29 mouse cellular contexts compared by ENCODE assay signal in the genomic region with DNA sequence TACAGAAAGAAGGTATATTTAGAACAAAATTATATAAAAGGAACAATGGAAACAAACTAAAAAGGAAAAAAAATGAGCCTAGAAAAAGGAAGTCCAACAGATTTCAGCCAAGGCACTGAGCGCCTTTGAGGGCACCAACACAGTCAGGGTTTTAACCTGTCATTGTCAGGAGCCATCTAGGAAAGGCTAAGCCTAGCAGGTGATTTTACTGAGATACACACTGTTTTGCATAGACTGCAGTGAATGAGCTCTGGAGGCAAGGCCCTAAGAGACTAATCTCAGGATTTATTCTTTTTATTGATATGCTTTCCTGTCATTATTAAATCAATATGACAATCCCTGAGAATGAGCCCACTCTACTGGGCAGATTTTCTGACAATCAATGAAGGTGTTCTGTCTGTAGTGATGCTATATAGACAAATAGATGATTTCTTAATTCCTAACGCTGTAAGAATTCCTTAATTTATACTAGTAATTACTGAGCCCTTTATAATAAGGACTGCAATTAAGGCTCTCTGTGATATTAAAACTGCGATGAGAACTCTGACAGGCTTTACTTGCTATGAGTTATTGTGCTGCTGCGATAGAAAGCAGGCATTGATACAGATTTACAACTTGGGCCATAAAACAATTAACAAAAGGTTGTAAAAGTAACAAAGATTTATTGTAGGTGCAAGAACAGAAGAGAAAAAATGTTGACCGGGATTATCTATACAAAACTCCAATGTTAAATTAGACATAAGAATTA.
DNase-seq lines count a peak whose midpoint lies in the region; ATAC-seq and TF ChIP-seq lines count a peak whose summit lies in the region.
"Had no signal": no experiment of that assay in that cellular context is flagged by ENCODE, and none has a peak within 500 bp of the region (broad histone marks: within the 10 kb centered on the region; RNA-seq: fewer than 3 reads in every experiment).

No protein-coding gene starts in this region.

- no peak overlapping the region for H3K4me3 ChIP-seq in intestine, embryonic 15.5 days (replicated peaks)
- H3K4me3 ChIP-seq in intestine, postnatal 0 days (ENCODE audit: low read depth, low read length), result no peak overlapping the region
- H3K4me3 ChIP-seq in neural tube, embryonic 13.5 days, result no peak overlapping the region
- H3K4me3 ChIP-seq in neural tube, embryonic 15.5 days (replicated peaks), result no peak overlapping the region
- H3K4me3 ChIP-seq: embryonic facial prominence, embryonic 13.5 days; embryonic facial prominence, embryonic 15.5 days; erythroblast, embryonic 14.5 days; forebrain, embryonic 10.5 days; forebrain, embryonic 12.5 days had no signal

- 35% methylated on average over 5 of the region's 5 CpGs for WGBS in intestine, embryonic 15.5 days
- WGBS in intestine, postnatal 0 days, result 27% methylated on average over 5 of the region's 5 CpGs
- WGBS in neural tube, embryonic 13.5 days, result 16% methylated on average over 5 of the region's 5 CpGs
- WGBS in large intestine, adult 2 months, result 22% methylated on average over 5 of the region's 5 CpGs
- 15% methylated on average over 5 of the region's 5 CpGs for WGBS in neural tube, embryonic 15.5 days

- H3K9ac ChIP-seq in intestine, embryonic 15.5 days, result no peak overlapping the region
- no peak overlapping the region for H3K9ac ChIP-seq in intestine, postnatal 0 days (ENCODE audit: low read depth, low read length)
- H3K9ac ChIP-seq in neural tube, embryonic 13.5 days, result no peak overlapping the region
- no peak overlapping the region for H3K9ac ChIP-seq in neural tube, embryonic 15.5 days (replicated peaks)
- H3K9ac ChIP-seq: embryonic facial prominence, embryonic 13.5 days; embryonic facial prominence, embryonic 15.5 days; forebrain, embryonic 12.5 days had no signal

- H3K36me3 ChIP-seq in intestine, embryonic 15.5 days, result no peaks in the 10 kb centered on the region
- no peaks in the 10 kb centered on the region for H3K36me3 ChIP-seq in intestine, postnatal 0 days (ENCODE audit: control insufficient read depth, insufficient read depth)
- H3K36me3 ChIP-seq in neural tube, embryonic 13.5 days, result no peaks in the 10 kb centered on the region
- no peaks in the 10 kb centered on the region for H3K36me3 ChIP-seq in neural tube, embryonic 15.5 days
- H3K36me3 ChIP-seq: embryonic facial prominence, embryonic 13.5 days; embryonic facial prominence, embryonic 15.5 days; forebrain, embryonic 10.5 days; forebrain, embryonic 12.5 days; G1E had no signal

- TF ChIP-seq CTCF in intestine, postnatal 0 days (IDR thresholded peaks at IDR 0.05; ENCODE audit: low read depth), result no peak

- H3K27ac ChIP-seq in intestine, embryonic 15.5 days, result no peak overlapping the region
- H3K27ac ChIP-seq in intestine, postnatal 0 days (ENCODE audit: low read depth, low read length), result no peak overlapping the region
- no peak overlapping the region; the same call in 1 of the 2 replicates for H3K27ac ChIP-seq in neural tube, embryonic 13.5 days (replicated peaks)
- no peak overlapping the region for H3K27ac ChIP-seq in neural tube, embryonic 15.5 days (replicated peaks)
- H3K27ac ChIP-seq: embryonic facial prominence, embryonic 13.5 days; embryonic facial prominence, embryonic 15.5 days; forebrain, embryonic 10.5 days; forebrain, embryonic 12.5 days had no signal

- no peaks in the 10 kb centered on the region for H3K27me3 ChIP-seq in intestine, embryonic 15.5 days (replicated peaks)
- H3K27me3 ChIP-seq in intestine, postnatal 0 days (replicated peaks; ENCODE audit: control insufficient read depth, insufficient read depth, low read length), result no peaks in the 10 kb centered on the region
- no peaks in the 10 kb centered on the region for H3K27me3 ChIP-seq in neural tube, embryonic 13.5 days
- no peaks in the 10 kb centered on the region for H3K27me3 ChIP-seq in neural tube, embryonic 15.5 days (replicated peaks)
- H3K27me3 ChIP-seq: CH12.LX; embryonic facial prominence, embryonic 13.5 days; embryonic facial prominence, embryonic 15.5 days; forebrain, embryonic 12.5 days; Patski had no signal

- H3K4me1 ChIP-seq in intestine, embryonic 15.5 days (replicated peaks), result no peaks in the 10 kb centered on the region
- H3K4me1 ChIP-seq in intestine, postnatal 0 days (replicated peaks; ENCODE audit: control insufficient read depth, insufficient read depth, low read length), result no peaks in the 10 kb centered on the region
- peaks cover 19% of the 10 kb centered on the region for H3K4me1 ChIP-seq in neural tube, embryonic 13.5 days (replicated peaks)
- peaks cover 13% of the 10 kb centered on the region for H3K4me1 ChIP-seq in neural tube, embryonic 15.5 days
- H3K4me1 ChIP-seq: embryonic facial prominence, embryonic 15.5 days had no signal

- H3K9me3 ChIP-seq in intestine, embryonic 15.5 days, result no peaks in the 10 kb centered on the region
- no peaks in the 10 kb centered on the region for H3K9me3 ChIP-seq in intestine, postnatal 0 days (ENCODE audit: control insufficient read depth)
- H3K9me3 ChIP-seq in neural tube, embryonic 13.5 days, result no peaks in the 10 kb centered on the region
- no peaks in the 10 kb centered on the region for H3K9me3 ChIP-seq in neural tube, embryonic 15.5 days (replicated peaks)
- H3K9me3 ChIP-seq: embryonic facial prominence, embryonic 13.5 days; embryonic facial prominence, embryonic 15.5 days; forebrain, embryonic 10.5 days; forebrain, embryonic 12.5 days; G1E had no signal

- DNase-seq in neural tube, embryonic 10.5 days (ENCODE audit: extremely low spot score, low spot score), result no peak
- DNase-seq in large intestine, adult 2 months (ENCODE audit: low read depth, low spot score), result peak; percentile 8
- no peak for DNase-seq in layer of hippocampus, adult 9-10 months (ENCODE audit: low spot score)
- DNase-seq in ovary, postnatal 14 days (ENCODE audit: low spot score), result no peak
- DNase-seq: adrenal gland, adult 8-10 months; adrenal gland, postnatal 14 days; adrenal gland, postnatal 36 days; B cell, adult 2 months; cerebellum, adult 11 months; cerebellum, adult 18-20 months; cerebellum, adult 8-10 months; cerebellum, adult 9-11 months; cerebellum, postnatal 36 days; embryo, embryonic 11 days had no signal

- ATAC-seq in intestine, embryonic 15.5 days, result peak; percentile 87
- no peak for ATAC-seq in intestine, postnatal 0 days
- ATAC-seq in neural tube, embryonic 13.5 days (ENCODE audit: low read depth), result peak; percentile 53; the same call in 1 of the 2 replicates
- ATAC-seq in neural tube, embryonic 15.5 days (ENCODE audit: low FRiP score), result peak; percentile 74
- ATAC-seq: activated CD4-positive, CD25-positive, alpha-beta regulatory T cell, adult 4 months; CD4-positive, CD25-positive, alpha-beta regulatory T cell, adult 4 months; forebrain, embryonic 14.5 days; Patski had no signal

- no peak overlapping the region for H3K4me2 ChIP-seq in intestine, embryonic 15.5 days (replicated peaks)
- no peak overlapping the region for H3K4me2 ChIP-seq in intestine, postnatal 0 days (replicated peaks; ENCODE audit: low read depth)
- no peak overlapping the region for H3K4me2 ChIP-seq in neural tube, embryonic 13.5 days
- no peak overlapping the region for H3K4me2 ChIP-seq in neural tube, embryonic 15.5 days
- H3K4me2 ChIP-seq: embryonic facial prominence, embryonic 13.5 days; embryonic facial prominence, embryonic 15.5 days; forebrain, embryonic 12.5 days had no signal
